Mouse (Mus musculus) embryonic fibroblast, embryonic 13.5 days (primary cell): ENCODE results near the gene Eapp.

Experiments used
- CTCF ChIP-seq: IDR thresholded peaks from 2 replicates; pipeline ENCODE4 v1.5.1; 2011; ENCODE audit warnings: mild to moderate bottlenecking, control low read depth, low read length, moderate library complexity, borderline replicate concordance; ENCODE audit not compliant: insufficient read depth
- POLR2A ChIP-seq: IDR thresholded peaks from 2 replicates; pipeline ENCODE4 v1.6.1; 2011; ENCODE audit warnings: low read depth, mild to moderate bottlenecking, control low read depth, low read length, moderate library complexity

DNA sequence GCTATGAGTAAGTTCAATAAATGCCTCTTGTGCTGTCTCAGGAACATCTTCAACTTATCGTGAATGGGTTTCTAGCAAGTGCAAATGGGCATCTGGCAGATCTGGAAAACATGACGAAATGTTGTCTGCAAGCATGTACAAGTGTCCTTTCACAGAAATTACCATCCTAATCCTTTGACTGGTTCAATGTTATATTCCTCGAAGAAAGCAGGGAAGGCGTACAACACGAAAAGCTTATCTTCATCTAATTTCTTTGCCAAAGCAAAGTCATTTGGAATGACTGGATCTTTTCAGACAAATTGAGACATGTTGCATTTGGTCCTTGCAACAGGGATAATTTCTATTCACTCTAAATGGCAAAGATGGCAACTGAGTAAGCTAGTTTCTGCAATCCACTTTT is 6.6 kb downstream of the Eapp start:
- TF ChIP-seq CTCF (no peak), POLR2A (no peak)
